Mouse (Mus musculus) heart, adult 2 months (tissue): ENCODE data around the gene Pou6f2.

Experiments
- CTCF ChIP-seq: fragments of 200-600 bp; IDR thresholded peaks from 2 replicates; pipeline ENCODE4 v1.8.1; 2022; ENCODE audit warnings: antibody characterized with exemption, mild to moderate bottlenecking, moderate library complexity
- POLR2A ChIP-seq: fragments of 200-500 bp; IDR thresholded peaks from 2 replicates; pipeline ENCODE4 v1.6.1; 2011; ENCODE audit warnings: mild to moderate bottlenecking, low read depth, low read length, control low read depth; ENCODE audit not compliant: insufficient read depth

DNA sequence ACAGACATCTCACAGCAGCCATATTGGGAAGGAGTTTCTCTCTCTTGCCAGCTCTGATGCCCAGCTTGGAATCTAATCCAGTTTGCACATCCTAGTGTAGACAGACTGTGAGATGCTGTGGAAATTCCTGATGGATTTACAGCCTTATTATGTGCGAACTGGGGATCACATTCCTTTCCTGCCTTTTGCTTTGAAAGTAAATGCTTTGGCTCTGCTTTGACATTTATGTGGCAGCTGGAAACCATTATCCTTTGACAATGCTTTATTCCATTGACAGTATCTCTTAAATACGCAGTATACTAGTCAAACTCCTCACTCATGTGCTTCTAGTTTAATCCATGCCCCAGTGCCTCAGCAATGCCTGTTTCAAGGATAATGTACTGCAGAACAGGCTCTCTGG lies 34.1 kb downstream of the Pou6f2 start:
- TF ChIP-seq CTCF (no peak), POLR2A (no peak)
